Mouse (Mus musculus) olfactory bulb, adult 2 months (tissue): ENCODE results near the gene Lifr.

Experiments
- CTCF ChIP-seq: fragments of 200-500 bp; IDR thresholded peaks from 2 replicates; pipeline ENCODE4 v1.5.1; 2012; ENCODE audit warnings: low read depth, mild to moderate bottlenecking, low read length, moderate library complexity; ENCODE audit not compliant: insufficient read depth
- POLR2A ChIP-seq: fragments of 200-500 bp; IDR thresholded peaks from 2 replicates; pipeline ENCODE4 v1.6.1; 2012; ENCODE audit warnings: mild to moderate bottlenecking, low read depth, low read length, moderate library complexity; ENCODE audit not compliant: insufficient read depth

GRCm38 (mm10) chr15:7222809-7223208 is 132.4 kb downstream of the Lifr start:
- no peak for TF ChIP-seq POLR2A
- TF ChIP-seq CTCF, result no peak
